Mouse (Mus musculus) A20 (cell line): ENCODE measurements around the gene B4galnt3.

Source experiments
- DNase-seq: peaks from one replicate; pipeline ENCODE4 v3.0.0-alpha.2; 2011; ENCODE audit warnings: low read depth, low spot score

The B4galnt3 gene

GRCm38 (mm10) chr6:120186594-120186993, 107.8 kb downstream of the B4galnt3 start:
- no peak for DNase-seq

GRCm38 (mm10) chr6:120185756-120186155, 108.6 kb downstream of the B4galnt3 start:
- DNase-seq, result peak; percentile 56

- DNase-seq, result no peak
These were observed 109.2 kb downstream of the B4galnt3 start for GRCm38 (mm10) chr6:120185012-120185730.

- no peak for DNase-seq
These were observed 110.6 kb downstream of the B4galnt3 start for GRCm38 (mm10) chr6:120183771-120184170.

GRCm38 (mm10) chr6:120182160-120182559, 112.2 kb downstream of the B4galnt3 start:
- no peak for DNase-seq

GRCm38 (mm10) chr6:120180492-120180891, 113.9 kb downstream of the B4galnt3 start:
- DNase-seq, result peak; percentile 58

GRCm38 (mm10) chr6:120179756-120180206, 114.6 kb downstream of the B4galnt3 start:
- peak; percentile 94 for DNase-seq

- DNase-seq, result no peak
These were observed 115.2 kb downstream of the B4galnt3 start for GRCm38 (mm10) chr6:120179044-120179755.

GRCm38 (mm10) chr6:120175650-120176049, 118.7 kb downstream of the B4galnt3 start:
- no peak for DNase-seq

- DNase-seq, result no peak
These were observed 119.7 kb downstream of the B4galnt3 start for GRCm38 (mm10) chr6:120174602-120175115.

- no peak for DNase-seq
These were observed 120.2 kb downstream of the B4galnt3 start for GRCm38 (mm10) chr6:120174028-120174601.

- no peak for DNase-seq
These were observed 121.9 kb downstream of the B4galnt3 start for GRCm38 (mm10) chr6:120172294-120173017.

- DNase-seq, result no peak
These were observed 126.8 kb downstream of the B4galnt3 start for GRCm38 (mm10) chr6:120167574-120167973.

- no peak for DNase-seq
These were observed 129.6 kb downstream of the B4galnt3 start for GRCm38 (mm10) chr6:120164765-120165164.

- no peak for DNase-seq
These were observed 131.4 kb downstream of the B4galnt3 start for GRCm38 (mm10) chr6:120162928-120163327.

- DNase-seq, result peak; percentile 60
These were observed 135.0 kb downstream of the B4galnt3 start for GRCm38 (mm10) chr6:120159133-120159901.

GRCm38 (mm10) chr6:120157479-120157878, 136.9 kb downstream of the B4galnt3 start:
- no peak for DNase-seq

GRCm38 (mm10) chr6:120155510-120155909, 138.8 kb downstream of the B4galnt3 start:
- peak; percentile 83 for DNase-seq

GRCm38 (mm10) chr6:120154526-120155309, 139.6 kb downstream of the B4galnt3 start:
- peak; percentile 95 for DNase-seq
